ENCODE assay signal across 27 mouse cellular contexts in genomic region chr11:37478970-37479482, GRCm38 (mm10).
"Had no signal": no experiment of that assay in that cellular context is flagged by ENCODE, and none has a peak within 500 bp of the region (broad histone marks: within the 10 kb centered on the region; RNA-seq: fewer than 3 reads in every experiment).

No protein-coding gene starts in this region.

- H3K9me3 ChIP-seq: heart, embryonic 13.5 days; heart, embryonic 15.5 days; hindbrain, embryonic 13.5 days; hindbrain, embryonic 15.5 days; intestine, embryonic 15.5 days; limb, embryonic 10.5 days; limb, embryonic 12.5 days; liver, embryonic 13.5 days; liver, embryonic 15.5 days had no signal

- H3K4me1 ChIP-seq: heart, embryonic 13.5 days; hindbrain, embryonic 13.5 days; hindbrain, embryonic 15.5 days; intestine, embryonic 15.5 days; limb, embryonic 10.5 days; limb, embryonic 12.5 days; liver, embryonic 13.5 days; liver, embryonic 15.5 days had no signal

- H3K4me3 ChIP-seq: heart, adult 2 months; heart, embryonic 13.5 days; heart, embryonic 15.5 days; hindbrain, embryonic 13.5 days; hindbrain, embryonic 15.5 days; intestine, embryonic 15.5 days; layer of hippocampus, adult 2 months; left cerebral cortex, adult 2 months; limb, embryonic 10.5 days; limb, embryonic 12.5 days; liver, embryonic 13.5 days; liver, embryonic 15.5 days had no signal

- DNase-seq: gastrocnemius, postnatal 14 days; gastrocnemius, postnatal 36 days; heart, adult 11 months; heart, adult 2 months; heart, postnatal 14 days; heart, postnatal 36 days; kidney, adult 18-20 months; kidney, adult 8-10 months; kidney, postnatal 10 days; kidney, postnatal 25 days; kidney, postnatal 4 days; liver; liver, embryonic 13.5 days had no signal

- H3K36me3 ChIP-seq: heart, embryonic 13.5 days; heart, embryonic 15.5 days; hindbrain, embryonic 13.5 days; hindbrain, embryonic 15.5 days; intestine, embryonic 15.5 days; limb, embryonic 10.5 days; limb, embryonic 12.5 days; liver, embryonic 13.5 days; liver, embryonic 15.5 days had no signal

- H3K9ac ChIP-seq: heart, embryonic 13.5 days; heart, embryonic 15.5 days; hindbrain, embryonic 13.5 days; hindbrain, embryonic 15.5 days; intestine, embryonic 15.5 days; limb, embryonic 12.5 days; liver, embryonic 13.5 days; liver, embryonic 15.5 days had no signal

- H3K4me2 ChIP-seq: heart, embryonic 11.5 days; heart, embryonic 13.5 days; heart, embryonic 15.5 days; hindbrain, embryonic 13.5 days; hindbrain, embryonic 15.5 days; intestine, embryonic 15.5 days; limb, embryonic 12.5 days; liver, embryonic 11.5 days; liver, embryonic 13.5 days; liver, embryonic 15.5 days had no signal

- ATAC-seq: inflammation-experienced regulatory T-cells, adult 6 months; intestine, embryonic 15.5 days; intestine, postnatal 0 days had no signal

- H3K27me3 ChIP-seq: heart, embryonic 13.5 days; heart, embryonic 15.5 days; hindbrain, embryonic 13.5 days; hindbrain, embryonic 15.5 days; intestine, embryonic 15.5 days; limb, embryonic 12.5 days; liver, embryonic 13.5 days; liver, embryonic 15.5 days had no signal

- H3K27ac ChIP-seq: heart, adult 2 months; heart, embryonic 13.5 days; heart, embryonic 15.5 days; hindbrain, embryonic 13.5 days; hindbrain, embryonic 15.5 days; intestine, embryonic 15.5 days; layer of hippocampus, adult 2 months; limb, embryonic 10.5 days; limb, embryonic 12.5 days; liver, embryonic 13.5 days; liver, embryonic 15.5 days had no signal
